Mouse (Mus musculus): ENCODE data around the gene Camk2g.

Gene Camk2g

GRCm38 (mm10) chr14:20793758-20794531, at the start of gene Camk2g:
Camk2g (minus strand) TSS chr14:20794088.
- peak; percentile 72 to 78 for DNase-seq (ENCODE audit: low spot score in 2 of 2)

GRCm38 (mm10) chr14:20842629-20843028, 48.7 kb upstream of the Camk2g start:
- no peak for DNase-seq (ENCODE audit: low spot score in 2 of 2)

- no peak for DNase-seq (ENCODE audit: low spot score in 2 of 2)
These were observed 47.6 kb upstream of the Camk2g start for GRCm38 (mm10) chr14:20841526-20841925.

GRCm38 (mm10) chr14:20837681-20838080, 43.8 kb upstream of the Camk2g start:
- DNase-seq (ENCODE audit: low spot score in 2 of 2): no peak

- DNase-seq (ENCODE audit: low spot score in 2 of 2): no peak
These were observed 43.1 kb upstream of the Camk2g start for GRCm38 (mm10) chr14:20836905-20837376.

GRCm38 (mm10) chr14:20836171-20836904, 42.5 kb upstream of the Camk2g start, which contains the start of gene Plau:
Plau (plus strand) TSS chr14:20836660.
- DNase-seq (ENCODE audit: low spot score in 2 of 2): peak; percentile 77 to 80

- no peak for DNase-seq (ENCODE audit: low spot score in 2 of 2)
These were observed 40.2 kb upstream of the Camk2g start for GRCm38 (mm10) chr14:20834136-20834535.

GRCm38 (mm10) chr14:20833525-20833924, 39.6 kb upstream of the Camk2g start:
- no peak for DNase-seq (ENCODE audit: low spot score in 2 of 2)

- no peak for DNase-seq (ENCODE audit: low spot score in 2 of 2)
These were observed 38.0 kb upstream of the Camk2g start for GRCm38 (mm10) chr14:20831915-20832314.

- DNase-seq (ENCODE audit: low spot score in 2 of 2): no peak
These were observed 37.4 kb upstream of the Camk2g start for GRCm38 (mm10) chr14:20831141-20831910.

GRCm38 (mm10) chr14:20829523-20830366, 35.9 kb upstream of the Camk2g start:
- no peak for DNase-seq (ENCODE audit: low spot score in 2 of 2)

GRCm38 (mm10) chr14:20828524-20828923, 34.6 kb upstream of the Camk2g start:
- no peak for DNase-seq (ENCODE audit: low spot score in 2 of 2)

- no peak for DNase-seq (ENCODE audit: low spot score in 2 of 2)
These were observed 33.6 kb upstream of the Camk2g start for GRCm38 (mm10) chr14:20827491-20827890.

GRCm38 (mm10) chr14:20827061-20827460, 33.2 kb upstream of the Camk2g start:
- DNase-seq (ENCODE audit: low spot score in 2 of 2): no peak

- DNase-seq (ENCODE audit: low spot score in 2 of 2): no peak
These were observed 31.6 kb upstream of the Camk2g start for GRCm38 (mm10) chr14:20825516-20825915.

GRCm38 (mm10) chr14:20824517-20824916, 30.6 kb upstream of the Camk2g start:
- DNase-seq (ENCODE audit: low spot score in 2 of 2): no peak

GRCm38 (mm10) chr14:20815448-20815847, 21.6 kb upstream of the Camk2g start:
- DNase-seq (ENCODE audit: low spot score in 2 of 2): no peak

- no peak for DNase-seq (ENCODE audit: low spot score in 2 of 2)
These were observed 18.0 kb upstream of the Camk2g start for GRCm38 (mm10) chr14:20811779-20812406.

GRCm38 (mm10) chr14:20811236-20811635, 17.3 kb upstream of the Camk2g start:
- DNase-seq (ENCODE audit: low spot score in 2 of 2): no peak

- DNase-seq (ENCODE audit: low spot score in 2 of 2): no peak
These were observed 15.9 kb upstream of the Camk2g start for GRCm38 (mm10) chr14:20809820-20810219.

- DNase-seq (ENCODE audit: low spot score in 2 of 2): no peak
These were observed 15.5 kb upstream of the Camk2g start for GRCm38 (mm10) chr14:20809349-20809748.

Measured in urinary bladder, adult 18-20 months (tissue).